Mouse (Mus musculus): ENCODE measurements at regions not wholly inside any gene's neighbourhood (a gene's known extent, or its start where the extent isn't known, plus 50 kb on each side); places are given as distances from the start of the nearest gene placed in this dataset.

- H3K36me3 ChIP-seq (ENCODE audit: insufficient read depth, low read length), result no peaks in the 10 kb centered on the region
- TF ChIP-seq CTCF (IDR thresholded peaks at IDR 0.05; ENCODE audit: low read depth), result no peak
- H3K4me2 ChIP-seq (ENCODE audit: low read depth, low read length), result no peak overlapping the region
- no peak overlapping the region for H3K27ac ChIP-seq
- WGBS, result 94% methylated on average over 1 of the region's 1 CpGs
- no peaks in the 10 kb centered on the region for H3K27me3 ChIP-seq (ENCODE audit: insufficient read depth, low read length)
- no peaks in the 10 kb centered on the region for H3K9me3 ChIP-seq (ENCODE audit: low read length)
- no peak for ATAC-seq
- H3K9ac ChIP-seq (replicated peaks; ENCODE audit: low read length), result no peak overlapping the region
- H3K4me1 ChIP-seq (ENCODE audit: insufficient read depth, low read length), result no peaks in the 10 kb centered on the region
- no peak for DNase-seq (ENCODE audit: low spot score)
- H3K4me3 ChIP-seq (ENCODE audit: low read length), result no peak overlapping the region
Measured at GRCm38 (mm10) chr7:74924156-74924555, 369.6 kb upstream of the Slco3a1 start.

- Histone ChIP-seq H3K27me3 (ENCODE audit: insufficient read depth, low read length) (no peaks in the 10 kb centered on the region), H3K27ac (no peak overlapping the region), H3K9ac (replicated peaks; ENCODE audit: low read length) (no peak overlapping the region), H3K36me3 (ENCODE audit: insufficient read depth, low read length) (no peaks in the 10 kb centered on the region), H3K4me3 (ENCODE audit: low read length) (no peak overlapping the region), H3K4me2 (ENCODE audit: low read depth, low read length) (no peak overlapping the region), H3K9me3 (ENCODE audit: low read length) (no peaks in the 10 kb centered on the region), H3K4me1 (ENCODE audit: insufficient read depth, low read length) (no peaks in the 10 kb centered on the region)
- 72% methylated on average over 3 of the region's 3 CpGs for WGBS
- DNase-seq (ENCODE audit: low spot score), result no peak
- TF ChIP-seq CTCF (IDR thresholded peaks at IDR 0.05; ENCODE audit: low read depth), result no peak
- no peak for ATAC-seq
Measured at GRCm38 (mm10) chr7:74908311-74908962, 353.9 kb upstream of the Slco3a1 start.

- no peak for TF ChIP-seq CTCF (IDR thresholded peaks at IDR 0.05; ENCODE audit: low read depth)
- no peak for DNase-seq (ENCODE audit: low spot score)
- no peak for ATAC-seq
Measured at GRCm38 (mm10) chr7:74907391-74907790, 352.8 kb upstream of the Slco3a1 start.

GRCm38 (mm10) chr7:74877466-74877865 lies 322.9 kb upstream of the Slco3a1 start:
- DNase-seq (ENCODE audit: low spot score) (no peak), ATAC-seq (no peak)
- no peak overlapping the region for H3K4me2 ChIP-seq (ENCODE audit: low read depth, low read length)
- 78% methylated on average over 3 of the region's 3 CpGs for WGBS
- TF ChIP-seq CTCF (IDR thresholded peaks at IDR 0.05; ENCODE audit: low read depth), result no peak
- H3K9ac ChIP-seq (replicated peaks; ENCODE audit: low read length), result no peak overlapping the region
- no peak overlapping the region for H3K4me3 ChIP-seq (ENCODE audit: low read length)
- H3K27ac ChIP-seq, result no peak overlapping the region
- no peaks in the 10 kb centered on the region for H3K4me1 ChIP-seq (ENCODE audit: insufficient read depth, low read length)
- H3K27me3 ChIP-seq (ENCODE audit: insufficient read depth, low read length), result no peaks in the 10 kb centered on the region
- H3K36me3 ChIP-seq (ENCODE audit: insufficient read depth, low read length), result no peaks in the 10 kb centered on the region
- H3K9me3 ChIP-seq (ENCODE audit: low read length), result no peaks in the 10 kb centered on the region

More at GRCm38 (mm10) chr7:74907391-74907790, 352.8 kb upstream of the Slco3a1 start:
- Histone ChIP-seq H3K27ac (no peak overlapping the region), H3K9me3 (ENCODE audit: low read length) (no peaks in the 10 kb centered on the region), H3K9ac (replicated peaks; ENCODE audit: low read length) (no peak overlapping the region), H3K27me3 (ENCODE audit: insufficient read depth, low read length) (no peaks in the 10 kb centered on the region), H3K36me3 (ENCODE audit: insufficient read depth, low read length) (no peaks in the 10 kb centered on the region), H3K4me2 (ENCODE audit: low read depth, low read length) (no peak overlapping the region), H3K4me1 (ENCODE audit: insufficient read depth, low read length) (no peaks in the 10 kb centered on the region), H3K4me3 (ENCODE audit: low read length) (no peak overlapping the region)
- WGBS, result 79% methylated on average over 1 of the region's 1 CpGs

- Histone ChIP-seq H3K36me3 (ENCODE audit: insufficient read depth, low read length) (no peaks in the 10 kb centered on the region), H3K4me3 (ENCODE audit: low read length) (no peak overlapping the region), H3K9ac (replicated peaks; ENCODE audit: low read length) (no peak overlapping the region), H3K27ac (no peak overlapping the region), H3K4me1 (ENCODE audit: insufficient read depth, low read length) (no peaks in the 10 kb centered on the region), H3K9me3 (ENCODE audit: low read length) (no peaks in the 10 kb centered on the region), H3K4me2 (ENCODE audit: low read depth, low read length) (no peak overlapping the region), H3K27me3 (ENCODE audit: insufficient read depth, low read length) (no peaks in the 10 kb centered on the region)
- no peak for DNase-seq (ENCODE audit: low spot score)
- 67% methylated on average over 4 of the region's 4 CpGs for WGBS
- TF ChIP-seq CTCF (IDR thresholded peaks at IDR 0.05; ENCODE audit: low read depth), result no peak
- no peak for ATAC-seq
Measured at GRCm38 (mm10) chr7:74876667-74877066, 322.1 kb upstream of the Slco3a1 start.

- Histone ChIP-seq H3K9me3 (ENCODE audit: low read length) (no peaks in the 10 kb centered on the region; the same call in 1 of the 2 replicates), H3K36me3 (ENCODE audit: insufficient read depth, low read length) (no peaks in the 10 kb centered on the region), H3K4me2 (ENCODE audit: low read depth, low read length) (no peak overlapping the region), H3K4me1 (ENCODE audit: insufficient read depth, low read length) (no peaks in the 10 kb centered on the region), H3K4me3 (ENCODE audit: low read length) (no peak overlapping the region), H3K9ac (replicated peaks; ENCODE audit: low read length) (no peak overlapping the region), H3K27ac (no peak overlapping the region), H3K27me3 (ENCODE audit: insufficient read depth, low read length) (no peaks in the 10 kb centered on the region)
- ATAC-seq, result no peak
- no peak for TF ChIP-seq CTCF (IDR thresholded peaks at IDR 0.05; ENCODE audit: low read depth)
- DNase-seq (ENCODE audit: low spot score), result no peak
- WGBS, result 90% methylated on average over 1 of the region's 1 CpGs
Measured at GRCm38 (mm10) chr7:74870250-74870649, 315.7 kb upstream of the Slco3a1 start.

- no peaks in the 10 kb centered on the region for H3K4me1 ChIP-seq (ENCODE audit: insufficient read depth, low read length)
- TF ChIP-seq CTCF (IDR thresholded peaks at IDR 0.05; ENCODE audit: low read depth), result no peak
- no peak for ATAC-seq
- H3K27ac ChIP-seq, result no peak overlapping the region
- H3K4me3 ChIP-seq (ENCODE audit: low read length), result no peak overlapping the region
- no peaks in the 10 kb centered on the region for H3K36me3 ChIP-seq (ENCODE audit: insufficient read depth, low read length)
- H3K27me3 ChIP-seq (ENCODE audit: insufficient read depth, low read length), result no peaks in the 10 kb centered on the region
- no peaks in the 10 kb centered on the region; the same call in 1 of the 2 replicates for H3K9me3 ChIP-seq (ENCODE audit: low read length)
- 79% methylated on average over 3 of the region's 3 CpGs for WGBS
- H3K9ac ChIP-seq (replicated peaks; ENCODE audit: low read length), result no peak overlapping the region
- DNase-seq (ENCODE audit: low spot score), result no peak
- H3K4me2 ChIP-seq (ENCODE audit: low read depth, low read length), result no peak overlapping the region
Measured at GRCm38 (mm10) chr7:74862727-74863126, 308.1 kb upstream of the Slco3a1 start.
